Mouse (Mus musculus): ENCODE results near the gene Spint3. TPM values are rescaled to one million over a fixed set of nuclear protein-coding genes. Genes with fewer than 3 reads are reported as not detected.

The Spint3 gene
- polyA plus RNA-seq, 1 experiment, result not detected

GRCm38 (mm10) chr2:164563339-164564038, 9.8 kb downstream of the Spint3 start:
- Histone ChIP-seq H3K27ac (replicated peaks; ENCODE audit: low read depth, low read length) (no peak overlapping the region), H3K4me3 (ENCODE audit: insufficient read depth, low read depth, low read length) (peak overlapping the region; percentile 25)

GRCm38 (mm10) chr2:164562391-164563188, 10.7 kb downstream of the Spint3 start, which contains the start of gene Wfdc2:
Gene Wfdc2, plus strand, starts transcription at chr2:164562413.
- Histone ChIP-seq H3K27ac (replicated peaks; ENCODE audit: low read depth, low read length) (no peak within 1 kb of the TSS), H3K4me3 (ENCODE audit: insufficient read depth, low read depth, low read length) (peak within 1 kb of the TSS; percentile 25; the same call in 1 of the 2 replicates), H3K4me1 (ENCODE audit: control insufficient read depth, insufficient read depth, insufficient read length, low read length) (0 out of 2 replicates have a peak, but pooled peaks cover 4% of the 10 kb centered on the region)

More at GRCm38 (mm10) chr2:164563339-164564038, 9.8 kb downstream of the Spint3 start:
- 0 out of 2 replicates have a peak, but pooled peaks cover 4% of the 10 kb centered on the region for H3K4me1 ChIP-seq (ENCODE audit: control insufficient read depth, insufficient read depth, insufficient read length, low read length)

- 0 out of 2 replicates have a peak, but pooled peaks cover 4% of the 10 kb centered on the region for H3K4me1 ChIP-seq (ENCODE audit: control insufficient read depth, insufficient read depth, insufficient read length, low read length)
- H3K27ac ChIP-seq (replicated peaks; ENCODE audit: low read depth, low read length), result no peak overlapping the region
- H3K4me3 ChIP-seq (ENCODE audit: insufficient read depth, low read depth, low read length), result no peak overlapping the region
These were observed 13.2 kb downstream of the Spint3 start for GRCm38 (mm10) chr2:164560106-164560505.

- H3K27ac ChIP-seq (replicated peaks; ENCODE audit: low read depth, low read length), result no peak overlapping the region
- H3K4me1 ChIP-seq (ENCODE audit: control insufficient read depth, insufficient read depth, insufficient read length, low read length), result 0 out of 2 replicates have a peak, but pooled peaks cover 4% of the 10 kb centered on the region
- no peak overlapping the region for H3K4me3 ChIP-seq (ENCODE audit: insufficient read depth, low read depth, low read length)
These were observed 14.1 kb downstream of the Spint3 start for GRCm38 (mm10) chr2:164558991-164559645.

GRCm38 (mm10) chr2:164558426-164558825, 14.8 kb downstream of the Spint3 start:
- Histone ChIP-seq H3K4me3 (ENCODE audit: insufficient read depth, low read depth, low read length) (no peak overlapping the region), H3K4me1 (ENCODE audit: control insufficient read depth, insufficient read depth, insufficient read length, low read length) (0 out of 2 replicates have a peak, but pooled peaks cover 2% of the 10 kb centered on the region), H3K27ac (replicated peaks; ENCODE audit: low read depth, low read length) (no peak overlapping the region)

- Histone ChIP-seq H3K27ac (replicated peaks; ENCODE audit: low read depth, low read length) (no peak overlapping the region), H3K4me3 (ENCODE audit: insufficient read depth, low read depth, low read length) (no peak overlapping the region), H3K4me1 (ENCODE audit: control insufficient read depth, insufficient read depth, insufficient read length, low read length) (no peaks in the 10 kb centered on the region)
These were observed 21.8 kb downstream of the Spint3 start for GRCm38 (mm10) chr2:164551502-164551901.

- Histone ChIP-seq H3K27ac (replicated peaks; ENCODE audit: low read depth, low read length) (no peak overlapping the region), H3K4me1 (ENCODE audit: control insufficient read depth, insufficient read depth, insufficient read length, low read length) (no peaks in the 10 kb centered on the region), H3K4me3 (ENCODE audit: insufficient read depth, low read depth, low read length) (no peak overlapping the region)
These were observed 22.4 kb downstream of the Spint3 start for GRCm38 (mm10) chr2:164550895-164551269.

- H3K4me1 ChIP-seq (ENCODE audit: control insufficient read depth, insufficient read depth, insufficient read length, low read length), result no peaks in the 10 kb centered on the region
- no peak overlapping the region for H3K27ac ChIP-seq (replicated peaks; ENCODE audit: low read depth, low read length)
- H3K4me3 ChIP-seq (ENCODE audit: insufficient read depth, low read depth, low read length), result no peak overlapping the region
These were observed 23.0 kb downstream of the Spint3 start for GRCm38 (mm10) chr2:164549963-164550894.

GRCm38 (mm10) chr2:164549338-164549737, 23.9 kb downstream of the Spint3 start:
- Histone ChIP-seq H3K4me3 (ENCODE audit: insufficient read depth, low read depth, low read length) (no peak overlapping the region), H3K27ac (replicated peaks; ENCODE audit: low read depth, low read length) (no peak overlapping the region), H3K4me1 (ENCODE audit: control insufficient read depth, insufficient read depth, insufficient read length, low read length) (no peaks in the 10 kb centered on the region)

- Histone ChIP-seq H3K4me3 (ENCODE audit: insufficient read depth, low read depth, low read length) (no peak overlapping the region), H3K27ac (replicated peaks; ENCODE audit: low read depth, low read length) (no peak overlapping the region), H3K4me1 (ENCODE audit: control insufficient read depth, insufficient read depth, insufficient read length, low read length) (no peaks in the 10 kb centered on the region)
These were observed 28.7 kb downstream of the Spint3 start for GRCm38 (mm10) chr2:164544454-164545097.

- H3K4me1 ChIP-seq (ENCODE audit: control insufficient read depth, insufficient read depth, insufficient read length, low read length), result no peaks in the 10 kb centered on the region
- H3K27ac ChIP-seq (replicated peaks; ENCODE audit: low read depth, low read length), result no peak overlapping the region
- no peak overlapping the region for H3K4me3 ChIP-seq (ENCODE audit: insufficient read depth, low read depth, low read length)
These were observed 29.5 kb downstream of the Spint3 start for GRCm38 (mm10) chr2:164543745-164544144.

GRCm38 (mm10) chr2:164542598-164542997, 30.7 kb downstream of the Spint3 start:
- Histone ChIP-seq H3K27ac (replicated peaks; ENCODE audit: low read depth, low read length) (no peak overlapping the region), H3K4me1 (ENCODE audit: control insufficient read depth, insufficient read depth, insufficient read length, low read length) (no peaks in the 10 kb centered on the region), H3K4me3 (ENCODE audit: insufficient read depth, low read depth, low read length) (no peak overlapping the region)

- H3K4me3 ChIP-seq (ENCODE audit: insufficient read depth, low read depth, low read length), result no peak overlapping the region
- no peak overlapping the region for H3K27ac ChIP-seq (replicated peaks; ENCODE audit: low read depth, low read length)
- H3K4me1 ChIP-seq (ENCODE audit: control insufficient read depth, insufficient read depth, insufficient read length, low read length), result no peaks in the 10 kb centered on the region
These were observed 31.1 kb downstream of the Spint3 start for GRCm38 (mm10) chr2:164542132-164542531.
